Mouse (Mus musculus): ENCODE data around the gene Flt1.

DNA sequence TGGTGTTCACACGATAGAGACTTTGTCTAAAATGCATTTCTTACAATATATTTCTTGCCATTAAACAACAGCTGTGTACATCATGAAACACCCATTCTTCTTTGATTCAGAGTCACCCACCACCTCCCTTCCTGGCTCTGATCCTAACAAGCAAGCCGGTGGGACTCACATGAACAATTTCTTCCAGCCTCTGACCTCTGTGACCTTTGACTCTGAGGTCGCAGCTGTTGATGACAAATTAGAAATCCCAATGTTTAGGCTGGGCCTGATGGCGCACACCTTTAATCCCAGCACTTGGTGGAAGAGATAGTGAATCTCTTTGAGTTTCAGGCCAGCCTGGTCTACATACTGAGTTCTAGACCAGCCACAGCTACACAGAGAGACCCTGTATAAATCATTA, 20.9 kb downstream of the Flt1 start:
- TF ChIP-seq CTCF (IDR thresholded peaks at IDR 0.05; ENCODE audit: extremely low read depth, insufficient read length, insufficient replicate concordance, low read depth, low read length) (no peak), POLR2A (IDR thresholded peaks at IDR 0.05; ENCODE audit: low read depth, low read length) (no peak)
